Mouse (Mus musculus) liver, embryonic 14.5 days (tissue): ENCODE results near the gene Gm11084. TPM values are rescaled to one million over a fixed set of nuclear protein-coding genes. Genes with fewer than 3 reads are reported as not detected.

Source experiments
- ATAC-seq: fragments of 200-750 bp; cut with Nextera tagmentation; 2 replicates; pipeline ENCODE4 v1.8.0; 2017; ENCODE audit warnings: moderate number of reproducible peaks, mild to moderate bottlenecking, moderate library complexity; ENCODE audit not compliant: insufficient read depth
- DNase-seq, 3 experiments: peaks; one replicate each; pipeline ENCODE4 v3.0.0-alpha.2; 2012 to 2013; ENCODE audit warnings: low read depth in 3 of 3, low spot score in 3 of 3
- H3K27ac ChIP-seq: fragments of 300-500 bp; sonication (generic); 2 replicates; pipeline ENCODE4 v1.5.1; 2014; ENCODE audit warnings: moderate library complexity, mild to moderate bottlenecking, control low read depth, inconsistent platforms
- H3K27me3 ChIP-seq: fragments of 300-500 bp; sonication (generic); 2 replicates; pipeline ENCODE4 v1.6.1; 2014; ENCODE audit warnings: mild to moderate bottlenecking, low read length, moderate library complexity; ENCODE audit not compliant: control insufficient read depth, insufficient read depth
- H3K36me3 ChIP-seq: fragments of 300-500 bp; sonication (generic); replicated peaks from 2 replicates; pipeline ENCODE4 v1.6.1; 2014; ENCODE audit warnings: low read depth; ENCODE audit not compliant: control insufficient read depth, insufficient read depth
- H3K4me1 ChIP-seq, 2 experiments: fragments of 200-500 bp in 1 of 2; fragments of 300-500 bp in 1 of 2; sonication (generic) in 1 of 2; replicated peaks; 2 replicates each; pipeline ENCODE4 v1.6.1; 2012 to 2014; ENCODE audit warnings: antibody characterized with exemption in 1 of 2, inconsistent platforms in 1 of 2, low read length in 1 of 2; ENCODE audit not compliant: control insufficient read depth in 2 of 2, insufficient read depth in 2 of 2
- H3K4me2 ChIP-seq: fragments of 300-500 bp; sonication (generic); 2 replicates; pipeline ENCODE4 v1.6.1; 2014; ENCODE audit warnings: low read depth, mild to moderate bottlenecking, control low read depth, moderate library complexity
- H3K4me3 ChIP-seq, 2 experiments: fragments of 200-500 bp in 1 of 2; fragments of 300-500 bp in 1 of 2; sonication (generic) in 1 of 2; 2 replicates each; pipeline ENCODE4 v1.5.1; 2012 to 2014; ENCODE audit warnings: low read depth in 2 of 2, low read length in 2 of 2, mild to moderate bottlenecking in 2 of 2, control low read depth in 1 of 2, inconsistent platforms in 1 of 2, moderate library complexity in 1 of 2; ENCODE audit not compliant: insufficient read depth in 1 of 2
- H3K9ac ChIP-seq: fragments of 300-500 bp; sonication (generic); replicated peaks from 2 replicates; pipeline ENCODE4 v1.6.1; 2014; ENCODE audit warnings: mild to moderate bottlenecking, control low read depth, moderate library complexity
- H3K9me3 ChIP-seq: fragments of 300-500 bp; sonication (generic); 2 replicates; pipeline ENCODE4 v1.6.1; 2016; ENCODE audit warnings: low read length, mixed read lengths; ENCODE audit not compliant: control insufficient read depth
- CTCF ChIP-seq: IDR thresholded peaks from 2 replicates; pipeline ENCODE4 v1.5.1; 2016; ENCODE audit warnings: antibody characterized with exemption, low read depth, control low read depth
- EP300 ChIP-seq: IDR thresholded peaks from 2 replicates; pipeline ENCODE4 v1.6.1; 2016; ENCODE audit warnings: antibody characterized with exemption, low read depth
- WGBS: fragments of 180-500 bp; shearing (Covaris S2); extraction: QIAGEN DNeasy Blood & Tissue Kit; methylation state at CpG from one replicate; pipeline ENCODE4 v1.1.7; 2014; ENCODE audit not compliant: insufficient replicate concordance; 5-methylcytosine and 5-hydroxymethylcytosine counted together
- polyA plus RNA-seq, 2 experiments: library from polyadenylated mRNA; depleted of rRNA in 1 of 2; stranded (reverse) in 1 of 2; unstranded in 1 of 2; fragments of >200 nt; fragmentation: Nextera tagmentation in 1 of 2; extraction: Ambion mirVana in 1 of 2; gene quantifications; 2 replicates each; pipeline versions ENCODE4 v1.2.1 to v1.2.3; 2012 to 2014

Gm11084 gene
- polyA plus RNA-seq, 2 experiments, result not detected

- peaks cover 15 to 16% of the 10 kb centered on the region in 2 experiments for H3K4me1 ChIP-seq
- H3K36me3 ChIP-seq, result peaks cover 9% of the 10 kb centered on the region
- TF ChIP-seq CTCF (no peak), EP300 (peak; percentile 42; the same call in 1 of the 2 replicates)
- H3K27ac ChIP-seq, result peak within 1 kb of the TSS; percentile 93
- H3K27me3 ChIP-seq, result no peaks in the 10 kb centered on the region
- H3K9ac ChIP-seq, result peak within 1 kb of the TSS; percentile 99
- no peaks in the 10 kb centered on the region for H3K9me3 ChIP-seq
- H3K4me2 ChIP-seq, result peak within 1 kb of the TSS; percentile 83
- DNase-seq, result peak; percentile 93 to 95 (median 94)
- H3K4me3 ChIP-seq, result peak within 1 kb of the TSS; percentile 87 to 92
- WGBS, result under 1% methylated on average over 64 of the region's 64 CpGs
- ATAC-seq, result peak; percentile 74
Observed at GRCm38 (mm10) chr2:72980337-72981074, 6.0 kb downstream of the Gm11084 start, which contains the start of gene Sp3. Gene Sp3 (minus strand): TSS chr2:72980446.

GRCm38 (mm10) chr2:72979659-72980071 lies 6.9 kb downstream of the Gm11084 start:
- Histone ChIP-seq H3K27me3 (no peaks in the 10 kb centered on the region), H3K4me3 (peak overlapping the region; percentile 87 to 92), H3K4me1 (peaks cover 16 to 17% of the 10 kb centered on the region in 2 experiments), H3K9ac (peak overlapping the region; percentile 99), H3K9me3 (no peaks in the 10 kb centered on the region), H3K36me3 (peaks cover 10% of the 10 kb centered on the region), H3K27ac (peak overlapping the region; percentile 93), H3K4me2 (peak overlapping the region; percentile 81)
- ATAC-seq (peak; percentile 67), DNase-seq (peak in 2 of 3 experiments; percentile 72 to 75)
- TF ChIP-seq EP300 (no peak), CTCF (no peak)
- WGBS, result under 1% methylated on average over 40 of the region's 54 CpGs

- peak; percentile 79 for ATAC-seq
- peaks cover 16 to 17% of the 10 kb centered on the region in 2 experiments for H3K4me1 ChIP-seq
- WGBS, result under 1% methylated on average over 82 of the region's 107 CpGs
- DNase-seq, result peak; percentile 74 to 77 (median 77)
- H3K4me2 ChIP-seq, result peak overlapping the region; percentile 81
- peak overlapping the region; percentile 91 to 92 for H3K4me3 ChIP-seq
- peak overlapping the region; percentile 93 for H3K27ac ChIP-seq
- no peaks in the 10 kb centered on the region for H3K9me3 ChIP-seq
- H3K9ac ChIP-seq, result peak overlapping the region; percentile 99
- H3K27me3 ChIP-seq, result no peaks in the 10 kb centered on the region
- H3K36me3 ChIP-seq, result peaks cover 10% of the 10 kb centered on the region
- TF ChIP-seq EP300, result no peak
- no peak for TF ChIP-seq CTCF
Observed at GRCm38 (mm10) chr2:72978901-72979658, 7.4 kb downstream of the Gm11084 start.

- H3K4me1 ChIP-seq, result peaks cover 16 to 17% of the 10 kb centered on the region in 2 experiments
- H3K9ac ChIP-seq, result peak overlapping the region; percentile 99
- ATAC-seq (peak; percentile 19), DNase-seq (peak in 2 of 3 experiments; percentile 52 to 55)
- TF ChIP-seq EP300, result no peak
- peak; percentile 53 for TF ChIP-seq CTCF
- H3K27me3 ChIP-seq, result no peaks in the 10 kb centered on the region
- H3K36me3 ChIP-seq, result peaks cover 10% of the 10 kb centered on the region
- peak overlapping the region; percentile 93 for H3K27ac ChIP-seq
- H3K4me2 ChIP-seq, result peak overlapping the region; percentile 81
- WGBS, result under 1% methylated on average over 35 of the region's 38 CpGs
- peak overlapping the region; percentile 91 to 92 for H3K4me3 ChIP-seq
- no peaks in the 10 kb centered on the region for H3K9me3 ChIP-seq
Observed at GRCm38 (mm10) chr2:72978473-72978872, 8.0 kb downstream of the Gm11084 start.
